Mouse (Mus musculus) stomach, postnatal 0 days (tissue): ENCODE results near the gene Phf3. TPM values are rescaled to one million over a fixed set of nuclear protein-coding genes. Genes with fewer than 3 reads are reported as not detected.

ENCODE experiments used
- ATAC-seq: fragments of 200-750 bp; cut with Nextera tagmentation; 2 replicates; pipeline ENCODE4 v1.8.0; 2017; ENCODE audit not compliant: low FRiP score, low TSS enrichment
- DNase-seq: peaks from one replicate; pipeline ENCODE4 v3.0.0-alpha.2; 2016; ENCODE audit warnings: low spot score
- H3K27ac ChIP-seq: fragments of 300-500 bp; sonication (generic); replicated peaks from 2 replicates; pipeline ENCODE4 v1.5.1; 2014; ENCODE audit warnings: mild to moderate bottlenecking, control low read depth
- H3K27me3 ChIP-seq: fragments of 300-500 bp; sonication (generic); 2 replicates; pipeline ENCODE4 v1.6.1; 2014; ENCODE audit warnings: low read length; ENCODE audit not compliant: control insufficient read depth, insufficient read depth
- H3K36me3 ChIP-seq: fragments of 300-500 bp; sonication (generic); 2 replicates; pipeline ENCODE4 v1.6.1; 2014; ENCODE audit warnings: low read length, mixed read lengths; ENCODE audit not compliant: control insufficient read depth, insufficient read depth
- H3K4me1 ChIP-seq: fragments of 300-500 bp; sonication (generic); replicated peaks from 2 replicates; pipeline ENCODE4 v1.6.1; 2014; ENCODE audit warnings: antibody characterized with exemption; ENCODE audit not compliant: control insufficient read depth, insufficient read depth
- H3K4me2 ChIP-seq: fragments of 300-500 bp; sonication (generic); replicated peaks from 2 replicates; pipeline ENCODE4 v1.6.1; 2014; ENCODE audit warnings: low read depth, mild to moderate bottlenecking, control low read depth, moderate library complexity
- H3K4me3 ChIP-seq: fragments of 300-500 bp; sonication (generic); 2 replicates; pipeline ENCODE4 v1.5.1; 2014; ENCODE audit warnings: low read depth, low read length, control low read depth
- H3K9ac ChIP-seq: fragments of 300-500 bp; sonication (generic); 2 replicates; pipeline ENCODE4 v1.6.1; 2014; ENCODE audit warnings: mild to moderate bottlenecking, low read length, control low read depth, mixed read lengths
- H3K9me3 ChIP-seq: fragments of 300-500 bp; sonication (generic); 2 replicates; pipeline ENCODE4 v1.6.1; 2016; ENCODE audit warnings: low read length; ENCODE audit not compliant: control insufficient read depth
- CTCF ChIP-seq: IDR thresholded peaks from 2 replicates; pipeline ENCODE4 v1.5.1; 2016; ENCODE audit warnings: antibody characterized with exemption, low read depth, mild to moderate bottlenecking, moderate library complexity
- EP300 ChIP-seq: optimal IDR thresholded peaks from 2 replicates; pipeline ENCODE3; 2016; ENCODE audit warnings: antibody characterized with exemption
- WGBS: fragments of 180-500 bp; shearing (Covaris S2); extraction: QIAGEN DNeasy Blood & Tissue Kit; methylation state at CpG from one replicate; pipeline ENCODE4 v1.1.7; 2014; 5-methylcytosine and 5-hydroxymethylcytosine counted together
- polyA plus RNA-seq: library from polyadenylated mRNA; unstranded; fragments of >200 nt; fragmentation: Nextera tagmentation; extraction: Ambion mirVana; gene quantifications from 2 replicates; pipeline ENCODE4 v1.2.1, GENCODE M21; 2015

The Phf3 gene
- polyA plus RNA-seq, 1 experiment from 2014 or later: 15.0 TPM

GRCm38 (mm10) chr1:30872836-30873540, 733 bp downstream of the Phf3 start:
- TF ChIP-seq CTCF (no peak), EP300 (no peak)
- DNase-seq (peak; percentile 58), ATAC-seq (peak; percentile 79)
- Histone ChIP-seq H3K4me1 (no peaks in the 10 kb centered on the region), H3K27ac (peak overlapping the region; percentile 98), H3K9me3 (no peaks in the 10 kb centered on the region), H3K27me3 (no peaks in the 10 kb centered on the region), H3K4me3 (peak overlapping the region; percentile 90), H3K9ac (peak overlapping the region; percentile 95), H3K36me3 (no peaks in the 10 kb centered on the region), H3K4me2 (peak overlapping the region; percentile 58)
- under 1% methylated on average over 65 of the region's 79 CpGs for WGBS

- H3K4me1 ChIP-seq: no peaks in the 10 kb centered on the region
- H3K36me3 ChIP-seq: no peaks in the 10 kb centered on the region
- H3K9me3 ChIP-seq: no peaks in the 10 kb centered on the region
- ATAC-seq (no peak), DNase-seq (no peak)
- WGBS: 72% methylated on average over 4 of the region's 4 CpGs
- H3K4me3 ChIP-seq: no peak overlapping the region
- no peak overlapping the region for H3K9ac ChIP-seq
- no peak overlapping the region for H3K27ac ChIP-seq
- no peak overlapping the region for H3K4me2 ChIP-seq
- no peak for TF ChIP-seq CTCF
- TF ChIP-seq EP300: no peak
- no peaks in the 10 kb centered on the region for H3K27me3 ChIP-seq
Observed at GRCm38 (mm10) chr1:30867786-30868185, 5.9 kb downstream of the Phf3 start.

- Histone ChIP-seq H3K4me2 (no peak overlapping the region), H3K27me3 (no peaks in the 10 kb centered on the region), H3K9me3 (no peaks in the 10 kb centered on the region), H3K36me3 (no peaks in the 10 kb centered on the region; the same call in 1 of the 2 replicates), H3K4me3 (no peak overlapping the region), H3K9ac (no peak overlapping the region), H3K27ac (no peak overlapping the region), H3K4me1 (no peaks in the 10 kb centered on the region)
- no peak for TF ChIP-seq EP300
- 76% methylated on average over 3 of the region's 3 CpGs for WGBS
- no peak for DNase-seq
- no peak for ATAC-seq
Observed at GRCm38 (mm10) chr1:30852518-30852917, 21.2 kb downstream of the Phf3 start.

GRCm38 (mm10) chr1:30851920-30852319, 21.8 kb downstream of the Phf3 start:
- 84% methylated on average over 3 of the region's 3 CpGs for WGBS
- Histone ChIP-seq H3K4me2 (no peak overlapping the region), H3K4me1 (no peaks in the 10 kb centered on the region), H3K4me3 (no peak overlapping the region), H3K27me3 (no peaks in the 10 kb centered on the region), H3K9ac (no peak overlapping the region), H3K36me3 (no peaks in the 10 kb centered on the region; the same call in 1 of the 2 replicates), H3K27ac (no peak overlapping the region), H3K9me3 (no peaks in the 10 kb centered on the region)
- DNase-seq (no peak), ATAC-seq (no peak)
- TF ChIP-seq CTCF (no peak), EP300 (no peak)

- Histone ChIP-seq H3K9ac (no peak overlapping the region), H3K27ac (no peak overlapping the region), H3K4me2 (no peak overlapping the region), H3K4me3 (no peak overlapping the region), H3K4me1 (no peaks in the 10 kb centered on the region), H3K9me3 (no peaks in the 10 kb centered on the region), H3K36me3 (no peaks in the 10 kb centered on the region; the same call in 1 of the 2 replicates), H3K27me3 (no peaks in the 10 kb centered on the region)
- 88% methylated on average over 2 of the region's 2 CpGs for WGBS
- no peak for DNase-seq
- no peak for ATAC-seq
- TF ChIP-seq EP300: no peak
- no peak for TF ChIP-seq CTCF
Observed at GRCm38 (mm10) chr1:30850906-30851305, 22.8 kb downstream of the Phf3 start.

- Histone ChIP-seq H3K9me3 (no peaks in the 10 kb centered on the region), H3K4me1 (no peaks in the 10 kb centered on the region), H3K4me3 (no peak overlapping the region), H3K27ac (no peak overlapping the region), H3K9ac (no peak overlapping the region), H3K4me2 (no peak overlapping the region), H3K27me3 (no peaks in the 10 kb centered on the region), H3K36me3 (no peaks in the 10 kb centered on the region; the same call in 1 of the 2 replicates)
- DNase-seq: no peak
- WGBS: 48% methylated on average over 3 of the region's 3 CpGs
- ATAC-seq: no peak
- TF ChIP-seq CTCF: no peak
- TF ChIP-seq EP300: no peak
Observed at GRCm38 (mm10) chr1:30849955-30850354, 23.8 kb downstream of the Phf3 start.
